In the genomic region with DNA sequence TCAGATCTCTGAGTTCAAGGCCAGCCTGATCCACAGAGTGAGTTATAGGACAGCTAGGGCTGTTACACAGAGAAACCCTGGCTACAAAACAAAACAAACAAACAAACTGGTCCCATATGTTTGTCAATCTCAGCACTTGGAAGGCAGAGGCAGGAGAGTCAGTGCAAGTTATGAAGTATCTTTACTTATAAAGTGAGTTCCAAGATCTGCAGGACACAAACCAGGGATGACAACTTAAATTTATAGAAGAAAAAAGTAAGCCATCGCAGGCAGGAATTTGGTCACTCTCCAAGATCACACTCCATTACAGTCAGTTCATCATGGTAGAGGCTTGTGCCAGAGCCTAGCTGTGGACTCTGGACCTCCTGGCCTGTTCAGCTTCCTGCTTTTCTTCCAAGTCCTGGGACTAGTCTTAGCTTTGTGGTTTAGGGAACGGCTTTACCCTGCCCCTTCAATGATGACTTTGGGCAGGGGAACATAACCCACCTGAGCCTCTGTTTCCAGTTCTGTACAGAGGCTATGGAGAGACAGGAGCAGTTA, we compare ENCODE assay signal across 11 mouse cellular contexts. TPM values are rescaled to one million over a fixed set of nuclear protein-coding genes. Genes with fewer than 3 reads are reported as not detected.
DNase-seq lines count a peak whose midpoint lies in the region; ATAC-seq and TF ChIP-seq lines count a peak whose summit lies in the region.
"Had no signal": no experiment of that assay in that cellular context is flagged by ENCODE, and none has a peak within 500 bp of the region (broad histone marks: within the 10 kb centered on the region; RNA-seq: fewer than 3 reads in every experiment).

No protein-coding gene starts in this region.

- H3K27ac ChIP-seq in heart, embryonic 10.5 days = 0 out of 2 replicates have a peak overlapping the region, but pooled peaks have one; percentile 16
- no peak overlapping the region for H3K27ac ChIP-seq in midbrain, embryonic 13.5 days
- no peak overlapping the region for H3K27ac ChIP-seq in midbrain, embryonic 11.5 days (ENCODE audit: low read depth, low read length)
- H3K27ac ChIP-seq in small intestine, adult 2 months (ENCODE audit: insufficient read depth, low read depth, low read length) = peak overlapping the region; percentile 97

- no peak for TF ChIP-seq POLR2A in small intestine, adult 2 months (IDR thresholded peaks at IDR 0.05; ENCODE audit: low read depth, low read length)

- no peak for TF ChIP-seq CTCF in small intestine, adult 2 months (IDR thresholded peaks at IDR 0.05; ENCODE audit: extremely low read depth, insufficient read length, insufficient replicate concordance, low read depth, low read length)

- H3K4me1 ChIP-seq in heart, embryonic 10.5 days = peaks cover 26% of the 10 kb centered on the region
- peaks cover 28% of the 10 kb centered on the region for H3K4me1 ChIP-seq in midbrain, embryonic 13.5 days (replicated peaks)
- H3K4me1 ChIP-seq in midbrain, embryonic 11.5 days (ENCODE audit: control insufficient read depth, insufficient read depth, low read length) = peaks cover 15% of the 10 kb centered on the region
- peaks cover 57% of the 10 kb centered on the region for H3K4me1 ChIP-seq in small intestine, adult 2 months (ENCODE audit: control insufficient read depth, insufficient read depth, insufficient read length, low read length)

- no peak overlapping the region; the same call in 1 of the 2 replicates for H3K4me3 ChIP-seq in heart, embryonic 10.5 days
- H3K4me3 ChIP-seq in midbrain, embryonic 13.5 days (replicated peaks) = no peak overlapping the region
- no peak overlapping the region for H3K4me3 ChIP-seq in midbrain, embryonic 11.5 days (ENCODE audit: low read depth, low read length)
- no peak overlapping the region for H3K4me3 ChIP-seq in small intestine, adult 2 months (ENCODE audit: low read depth, low read length)

- H3K4me2 ChIP-seq in midbrain, embryonic 13.5 days (replicated peaks) = peak overlapping the region; percentile 82
- no peak overlapping the region for H3K4me2 ChIP-seq in midbrain, embryonic 11.5 days

- no peak for ATAC-seq in midbrain, embryonic 13.5 days
- no peak for ATAC-seq in midbrain, embryonic 11.5 days (ENCODE audit: low FRiP score)
- no peak for ATAC-seq in CD4-positive, CD25-positive, alpha-beta regulatory T cell, adult 4 months
- ATAC-seq: inflammation-experienced regulatory T-cells, adult 6 months; lung, postnatal 0 days had no signal

- no peaks in the 10 kb centered on the region for H3K27me3 ChIP-seq in heart, embryonic 10.5 days (ENCODE audit: insufficient read depth, poor library complexity, severe bottlenecking)
- H3K27me3 ChIP-seq in midbrain, embryonic 13.5 days = no peaks in the 10 kb centered on the region
- H3K27me3 ChIP-seq in midbrain, embryonic 11.5 days (ENCODE audit: control insufficient read depth, insufficient read depth, low read length) = no peaks in the 10 kb centered on the region
- no peaks in the 10 kb centered on the region for H3K27me3 ChIP-seq in small intestine, adult 2 months (ENCODE audit: control insufficient read depth, insufficient read depth, low read length)

- peak overlapping the region; percentile 82 for H3K9ac ChIP-seq in midbrain, embryonic 13.5 days (replicated peaks)
- no peak overlapping the region for H3K9ac ChIP-seq in midbrain, embryonic 11.5 days (ENCODE audit: low read length)

- H3K36me3 ChIP-seq in heart, embryonic 10.5 days = peaks cover 38% of the 10 kb centered on the region
- H3K36me3 ChIP-seq in midbrain, embryonic 13.5 days = peaks cover 10% of the 10 kb centered on the region; the same call in 1 of the 2 replicates
- H3K36me3 ChIP-seq in midbrain, embryonic 11.5 days (ENCODE audit: control insufficient read depth, insufficient read depth, low read length) = no peaks in the 10 kb centered on the region
- H3K36me3 ChIP-seq in small intestine, adult 2 months (ENCODE audit: control insufficient read depth, insufficient read depth, low read length) = peaks cover 4% of the 10 kb centered on the region; the same call in 1 of the 2 replicates

- 93% methylated on average over 2 of the region's 2 CpGs for WGBS in heart, embryonic 10.5 days
- WGBS in midbrain, embryonic 13.5 days = 94% methylated on average over 2 of the region's 2 CpGs
- WGBS in midbrain, embryonic 11.5 days = 96% methylated on average over 2 of the region's 2 CpGs
- 21% methylated on average over 2 of the region's 2 CpGs for WGBS in small intestine, adult 2 months

- intact Hi-C loops in heart, postnatal 14 days (cut with DNase I) = no loop called here

- DNase-seq in heart, embryonic 10.5 days (ENCODE audit: low spot score) = no peak
- no peak for DNase-seq in heart, postnatal 14 days
- no peak for DNase-seq in midbrain, embryonic 11.5 days (ENCODE audit: low spot score, missing footprints)
- DNase-seq in kidney, postnatal 25 days = peak; percentile 62 to 77
- DNase-seq in urinary bladder, postnatal 36 days (ENCODE audit: low spot score in 2 of 2) = no peak
- DNase-seq: cerebellum, adult 8-10 months had no signal

- H3K9me3 ChIP-seq in heart, embryonic 10.5 days = no peaks in the 10 kb centered on the region
- H3K9me3 ChIP-seq in midbrain, embryonic 13.5 days = no peaks in the 10 kb centered on the region
- no peaks in the 10 kb centered on the region for H3K9me3 ChIP-seq in midbrain, embryonic 11.5 days (ENCODE audit: control insufficient read depth, low read length)

RNA-seq across cellular contexts. Expression of gene Opa3, which starts 2.0 kb away (rescaled TPM):
- 46.8 and 47.9 TPM in 2 replicates for polyA plus RNA-seq in heart, embryonic 10.5 days (2016; fragmentation: Nextera tagmentation; extraction: Ambion mirVana)
- total RNA-seq in heart, postnatal 14 days (2021) = 10 to 100 TPM; 54.8 to 58.3 TPM
- 39.4 and 40.5 TPM in 2 replicates for polyA plus RNA-seq in midbrain, embryonic 13.5 days (2015; fragmentation: Nextera tagmentation; extraction: Ambion mirVana)
- polyA plus RNA-seq in midbrain, embryonic 11.5 days (2014; fragmentation: Nextera tagmentation; extraction: Ambion mirVana) = 42.4 and 44.0 TPM in 2 replicates
- polyA plus RNA-seq in small intestine, adult 2 months (2012; rRNA removed) = 17.1 and 34.6 TPM in 2 replicates
- polyA plus RNA-seq in CD4-positive, CD25-positive, alpha-beta regulatory T cell, adult 4 months (2017; shearing (Covaris generic)) = 10 to 100 TPM; 15.2 to 24.0 TPM

RNA-seq across cellular contexts. Expression of gene Gpr4, which starts 17.8 kb away (rescaled TPM):
- polyA plus RNA-seq in heart, embryonic 10.5 days (2016; fragmentation: Nextera tagmentation; extraction: Ambion mirVana) = 1.0 and 1.8 TPM in 2 replicates
- 10 to 100 TPM in 1 of 2 experiments, 1 to 10 TPM in 1; 9.9 to 11.2 TPM for total RNA-seq in heart, postnatal 14 days (2021)
- 1.8 and 1.9 TPM in 2 replicates for polyA plus RNA-seq in midbrain, embryonic 13.5 days (2015; fragmentation: Nextera tagmentation; extraction: Ambion mirVana)
- 1.5 and 1.7 TPM in 2 replicates for polyA plus RNA-seq in midbrain, embryonic 11.5 days (2014; fragmentation: Nextera tagmentation; extraction: Ambion mirVana)
- 3.8 and 4.4 TPM in 2 replicates for polyA plus RNA-seq in small intestine, adult 2 months (2012; rRNA removed)
- under 1 TPM in 1 of 2 experiments, not detected in 1; 0.11 TPM for polyA plus RNA-seq in CD4-positive, CD25-positive, alpha-beta regulatory T cell, adult 4 months (2017; shearing (Covaris generic))

RNA-seq across cellular contexts. Expression of gene Vasp, which starts 41.5 kb away (rescaled TPM):
- 99.0 and 112 TPM in 2 replicates for polyA plus RNA-seq in heart, embryonic 10.5 days (2016; fragmentation: Nextera tagmentation; extraction: Ambion mirVana)
- 10 to 100 TPM; 55.7 to 59.1 TPM for total RNA-seq in heart, postnatal 14 days (2021)
- polyA plus RNA-seq in midbrain, embryonic 13.5 days (2015; fragmentation: Nextera tagmentation; extraction: Ambion mirVana) = 28.6 and 38.0 TPM in 2 replicates
- 46.0 and 46.9 TPM in 2 replicates for polyA plus RNA-seq in midbrain, embryonic 11.5 days (2014; fragmentation: Nextera tagmentation; extraction: Ambion mirVana)
- polyA plus RNA-seq in small intestine, adult 2 months (2012; rRNA removed) = 183 and 517 TPM in 2 replicates
- polyA plus RNA-seq in CD4-positive, CD25-positive, alpha-beta regulatory T cell, adult 4 months (2017; shearing (Covaris generic)) = 100 to 1,000 TPM in 1 of 2 experiments, 10 to 100 TPM in 1; 52.3 to 109 TPM

RNA-seq across cellular contexts. Expression of gene Ppm1n, which starts 49.8 kb away (rescaled TPM):
- 0.13 TPM in 1 of 2 replicates, not detected in the other for polyA plus RNA-seq in heart, embryonic 10.5 days (2016; fragmentation: Nextera tagmentation; extraction: Ambion mirVana)
- total RNA-seq in heart, postnatal 14 days (2021) = not detected
- polyA plus RNA-seq in midbrain, embryonic 13.5 days (2015; fragmentation: Nextera tagmentation; extraction: Ambion mirVana) = 0.34 and 0.88 TPM in 2 replicates
- 0.18 and 0.50 TPM in 2 replicates for polyA plus RNA-seq in midbrain, embryonic 11.5 days (2014; fragmentation: Nextera tagmentation; extraction: Ambion mirVana)
- 1.8 and 11.8 TPM in 2 replicates for polyA plus RNA-seq in small intestine, adult 2 months (2012; rRNA removed)
- polyA plus RNA-seq in CD4-positive, CD25-positive, alpha-beta regulatory T cell, adult 4 months (2017; shearing (Covaris generic)) = 1 to 10 TPM; 1.7 to 2.1 TPM
- polyA plus RNA-seq: lung, postnatal 0 days had no signal

RNA-seq across cellular contexts. Expression of gene Rtn2, which starts 52.3 kb away (rescaled TPM):
- polyA plus RNA-seq in heart, embryonic 10.5 days (2016; fragmentation: Nextera tagmentation; extraction: Ambion mirVana) = 22.4 and 26.0 TPM in 2 replicates
- total RNA-seq in heart, postnatal 14 days (2021) = 100 to 1,000 TPM; 106 to 122 TPM
- 97.4 and 102 TPM in 2 replicates for polyA plus RNA-seq in midbrain, embryonic 13.5 days (2015; fragmentation: Nextera tagmentation; extraction: Ambion mirVana)
- 48.5 and 53.2 TPM in 2 replicates for polyA plus RNA-seq in midbrain, embryonic 11.5 days (2014; fragmentation: Nextera tagmentation; extraction: Ambion mirVana)
- polyA plus RNA-seq in small intestine, adult 2 months (2012; rRNA removed) = 6.7 and 11.7 TPM in 2 replicates
- polyA plus RNA-seq in CD4-positive, CD25-positive, alpha-beta regulatory T cell, adult 4 months (2017; shearing (Covaris generic)) = not detected
- polyA plus RNA-seq: inflammation-experienced regulatory T-cells, adult 6 months had no signal

Comparison
In these comparisons a context has a peak if more than half of its experiments do, and no peak if none do; other contexts are left out.
1. DNase-seq: peak in kidney, postnatal 25 days (2 of 2); none in heart, embryonic 10.5 days (single experiment), heart, postnatal 14 days (0 of 2), midbrain, embryonic 11.5 days (single experiment) and urinary bladder, postnatal 36 days (0 of 2).
2. H3K27ac ChIP-seq: peak in heart, embryonic 10.5 days (single experiment) and small intestine, adult 2 months (single experiment); none in midbrain, embryonic 13.5 days (single experiment) and midbrain, embryonic 11.5 days (single experiment).